5 mouse cellular contexts compared by ENCODE assay signal in genomic region chr7:14593009-14593408, GRCm38 (mm10). TPM values are rescaled to one million over a fixed set of nuclear protein-coding genes. Genes with fewer than 3 reads are reported as not detected.
"Had no signal": no experiment of that assay in that cellular context is flagged by ENCODE, and none has a peak within 500 bp of the region (broad histone marks: within the 10 kb centered on the region; RNA-seq: fewer than 3 reads in every experiment).

No protein-coding gene starts in this region.

RNA-seq across cellular contexts. Expression of gene Vmn1r90, which starts 29.7 kb away (rescaled TPM):
- total RNA-seq: left cerebral cortex, postnatal 10 days; megakaryocyte, adult 5-6 weeks; monocyte, adult 5-6 weeks; neutrophil, adult 5-6 weeks had no signal
- polyA plus RNA-seq: thymus, adult 2 months had no signal
